Mouse (Mus musculus) retina, postnatal 7 days (tissue): ENCODE results near the gene Tacstd2.
"Not testable (repeated sequence)": the region's sequence is repeated elsewhere in the genome, so short reads cannot be mapped to it uniquely, and the experiment has no call there.

Experiments used
- DNase-seq: peaks from one replicate; pipeline ENCODE4 v3.0.0-alpha.2; 2012; ENCODE audit warnings: low read depth, low spot score

Tacstd2 gene

GRCm38 (mm10) chr6:67535777-67536054 lies at the start of gene Tacstd2:
Gene Tacstd2 (minus strand): TSS chr6:67535796.
- no peak for DNase-seq

- DNase-seq: no peak
Measured at GRCm38 (mm10) chr6:67566270-67566669, 30.7 kb upstream of the Tacstd2 start.

GRCm38 (mm10) chr6:67555376-67555775 lies 19.8 kb upstream of the Tacstd2 start:
- DNase-seq: no peak

GRCm38 (mm10) chr6:67549550-67549949 lies 14.0 kb upstream of the Tacstd2 start:
- DNase-seq: no peak

- DNase-seq: no peak
Measured at GRCm38 (mm10) chr6:67535005-67535776, 405 bp downstream of the Tacstd2 start.

GRCm38 (mm10) chr6:67534191-67535004 lies 1.2 kb downstream of the Tacstd2 start:
- no peak for DNase-seq

GRCm38 (mm10) chr6:67532665-67533440 lies 2.7 kb downstream of the Tacstd2 start:
- DNase-seq: no peak

- no peak for DNase-seq
Measured at GRCm38 (mm10) chr6:67531822-67532162, 3.8 kb downstream of the Tacstd2 start.

- DNase-seq: no peak
Measured at GRCm38 (mm10) chr6:67530992-67531821, 4.4 kb downstream of the Tacstd2 start.

- no peak for DNase-seq
Measured at GRCm38 (mm10) chr6:67526356-67526755, 9.2 kb downstream of the Tacstd2 start.

GRCm38 (mm10) chr6:67510752-67511151 lies 24.8 kb downstream of the Tacstd2 start:
- DNase-seq: no peak

- DNase-seq: not testable (repeated sequence)
Measured at GRCm38 (mm10) chr6:67501938-67502337, 33.7 kb downstream of the Tacstd2 start.

- no peak for DNase-seq
Measured at GRCm38 (mm10) chr6:67491755-67492154, 43.8 kb downstream of the Tacstd2 start, which contains the start of gene Il23r. Gene Il23r (minus strand): TSS chr6:67491855.
